Mouse (Mus musculus) olfactory bulb, adult 2 months (tissue): Measurements from ENCODE around the gene Olfr1221.

Experiments
- CTCF ChIP-seq: fragments of 200-500 bp; IDR thresholded peaks from 2 replicates; pipeline ENCODE4 v1.5.1; 2012; ENCODE audit warnings: low read depth, mild to moderate bottlenecking, low read length, moderate library complexity; ENCODE audit not compliant: insufficient read depth
- POLR2A ChIP-seq: fragments of 200-500 bp; IDR thresholded peaks from 2 replicates; pipeline ENCODE4 v1.6.1; 2012; ENCODE audit warnings: mild to moderate bottlenecking, low read depth, low read length, moderate library complexity; ENCODE audit not compliant: insufficient read depth

DNA sequence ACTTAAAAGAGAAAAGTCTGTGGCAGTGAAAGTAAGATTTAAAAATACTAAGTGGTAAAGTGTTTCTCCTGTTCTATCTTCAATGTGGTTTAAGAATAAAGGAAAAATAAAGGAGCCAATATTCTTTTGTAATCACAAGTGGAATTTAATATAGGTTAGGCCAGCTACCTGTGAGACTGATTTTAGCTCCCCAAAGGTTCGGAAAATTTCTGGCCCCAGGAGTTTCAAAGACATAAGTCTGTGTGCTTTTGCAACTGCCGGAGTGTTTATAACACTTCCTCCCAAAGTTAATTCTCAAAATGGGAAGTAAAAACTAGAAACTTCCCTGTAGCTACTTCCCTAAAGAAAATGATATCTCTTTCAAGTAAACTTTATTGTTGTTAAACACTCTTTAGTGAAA, at the start of gene Olfr1221:
- TF ChIP-seq CTCF (no peak), POLR2A (no peak)
